Mouse (Mus musculus) T-cell, adult 2 months (primary cell): ENCODE measurements around the gene Git1.

Source experiments
- DNase-seq: peaks from one replicate; pipeline ENCODE4 v3.0.0; 2022; ENCODE audit warnings: low spot score

The Git1 gene

GRCm38 (mm10) chr11:77501392-77501791 lies 8.0 kb downstream of the Git1 start:
- DNase-seq: peak; percentile 69

GRCm38 (mm10) chr11:77501971-77502370 lies 8.6 kb downstream of the Git1 start:
- DNase-seq: no peak

- no peak for DNase-seq
Observed at GRCm38 (mm10) chr11:77502481-77502880, 9.1 kb downstream of the Git1 start.

- no peak for DNase-seq
Observed at GRCm38 (mm10) chr11:77503511-77503910, 10.1 kb downstream of the Git1 start.

- no peak for DNase-seq
Observed at GRCm38 (mm10) chr11:77504377-77504776, 11.0 kb downstream of the Git1 start.

DNA sequence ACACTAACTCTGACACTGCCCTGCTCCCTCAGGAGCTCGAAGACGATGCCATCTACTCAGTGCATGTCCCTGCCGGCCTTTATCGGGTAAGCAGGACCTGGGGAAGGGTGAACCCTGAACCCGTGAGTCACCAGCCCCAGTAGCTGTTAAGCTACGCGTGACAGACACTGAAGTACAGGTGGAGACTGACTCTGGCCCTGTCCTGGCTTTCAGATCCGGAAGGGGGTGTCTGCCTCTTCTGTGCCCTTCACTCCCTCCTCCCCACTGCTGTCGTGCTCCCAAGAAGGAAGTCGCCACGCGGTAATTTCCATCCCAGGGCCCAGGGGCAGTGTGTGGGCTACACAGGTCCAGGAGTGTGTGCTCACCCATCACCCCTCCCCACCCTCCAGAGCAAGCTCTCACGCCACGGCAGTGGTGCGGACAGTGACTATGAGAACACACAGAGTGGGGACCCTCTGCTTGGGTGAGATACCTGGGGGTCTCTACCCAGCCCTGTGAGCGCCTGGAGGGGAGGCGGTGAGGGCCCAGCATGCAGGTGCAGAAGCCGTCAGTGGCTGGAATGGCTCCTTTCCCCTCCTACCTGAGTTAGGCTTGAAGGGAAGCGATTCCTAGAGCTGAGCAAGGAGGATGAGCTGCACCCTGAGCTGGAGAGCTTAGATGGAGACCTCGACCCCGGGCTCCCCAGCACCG lies 12.1 kb downstream of the Git1 start:
- DNase-seq: no peak

DNA sequence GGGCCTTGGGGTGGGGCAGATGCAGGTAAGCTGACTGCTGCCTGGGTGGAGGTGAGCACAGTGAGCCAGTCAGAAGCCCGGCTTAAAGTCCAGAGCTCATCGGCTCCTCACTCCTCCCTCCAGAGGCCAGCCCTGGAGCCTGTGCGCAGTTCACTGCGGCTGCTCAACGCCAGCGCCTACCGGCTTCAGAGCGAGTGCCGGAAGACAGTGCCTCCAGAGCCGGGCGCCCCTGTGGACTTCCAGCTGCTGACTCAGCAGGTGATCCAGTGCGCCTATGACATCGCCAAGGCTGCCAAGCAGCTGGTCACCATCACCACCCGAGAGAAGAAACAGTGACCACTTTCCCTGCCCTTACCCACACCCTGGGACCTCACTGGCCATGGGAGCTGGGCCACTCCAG lies 12.9 kb downstream of the Git1 start:
- no peak for DNase-seq

- DNase-seq: no peak
Observed at GRCm38 (mm10) chr11:77506941-77507340, 13.6 kb downstream of the Git1 start.

- no peak for DNase-seq
Observed at GRCm38 (mm10) chr11:77507426-77507825, 14.1 kb downstream of the Git1 start.

- DNase-seq: peak; percentile 85
Observed at GRCm38 (mm10) chr11:77508068-77509021, 15.0 kb downstream of the Git1 start.

DNA sequence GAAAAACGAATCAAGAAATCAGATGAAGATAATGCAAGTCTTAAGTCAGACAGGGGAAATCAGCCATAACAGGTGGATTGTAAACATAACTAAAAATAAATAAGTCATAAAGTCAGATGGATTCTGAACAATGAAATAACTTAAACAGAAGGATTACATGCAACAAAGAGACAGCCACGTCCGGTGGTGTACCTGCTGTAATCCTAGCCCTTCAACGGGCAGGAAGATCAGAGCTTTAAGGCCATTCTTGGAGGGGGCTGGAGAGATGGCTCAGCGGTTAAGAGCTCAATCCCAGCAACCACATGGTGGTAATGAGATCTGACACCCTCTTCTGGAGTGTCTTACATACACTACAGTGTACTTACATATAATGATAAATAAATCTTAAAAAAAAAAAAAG lies 18.0 kb downstream of the Git1 start:
- no peak for DNase-seq

DNA sequence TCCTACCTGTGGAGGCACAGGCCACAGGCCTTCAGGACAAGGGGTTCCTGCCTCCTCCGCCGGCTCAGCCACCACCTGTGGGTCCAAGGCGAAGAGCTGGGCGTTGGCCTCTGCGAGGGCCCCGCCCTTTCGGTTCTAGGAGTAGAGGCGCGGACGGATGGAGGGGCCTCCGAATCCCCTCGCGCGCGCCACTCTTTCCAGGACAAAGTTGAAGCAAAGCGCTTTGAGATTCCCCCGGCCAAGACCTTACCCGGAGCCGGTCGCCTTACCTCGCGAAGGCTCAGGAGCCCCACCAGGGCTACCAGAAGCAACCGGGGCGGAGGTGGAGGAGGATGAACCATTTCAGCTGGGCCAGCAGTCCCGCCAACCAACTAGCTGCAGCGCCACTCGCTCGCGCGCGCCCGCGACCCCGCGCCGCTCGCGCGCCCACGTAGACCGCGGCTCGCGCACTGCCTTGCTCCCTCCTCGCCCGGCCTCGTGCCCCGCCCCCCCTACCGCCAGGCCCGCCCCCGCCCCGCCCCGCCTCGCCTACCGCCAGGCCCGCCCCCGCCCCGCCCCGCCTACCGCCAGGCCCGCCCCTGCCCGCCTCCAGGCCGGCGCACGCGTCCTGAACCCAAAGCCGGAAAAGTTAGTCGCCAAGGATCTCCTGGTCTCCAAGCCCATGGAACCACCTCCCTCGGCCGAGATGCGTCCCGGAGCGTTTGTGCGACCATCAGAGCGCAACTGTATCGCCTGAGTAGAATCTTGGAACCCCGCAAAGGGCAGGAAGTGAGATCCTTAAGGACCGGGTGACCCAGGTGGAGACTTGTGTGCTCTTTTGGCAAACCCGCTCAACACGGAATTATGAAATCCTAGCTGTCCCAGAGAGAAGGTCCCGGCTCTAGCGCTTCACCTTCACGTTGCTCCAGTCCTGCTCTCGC lies 19.8 kb downstream of the Git1 start:
- DNase-seq: peak; percentile 89

- DNase-seq: no peak
Observed at GRCm38 (mm10) chr11:77513811-77514170, 20.4 kb downstream of the Git1 start.

DNA sequence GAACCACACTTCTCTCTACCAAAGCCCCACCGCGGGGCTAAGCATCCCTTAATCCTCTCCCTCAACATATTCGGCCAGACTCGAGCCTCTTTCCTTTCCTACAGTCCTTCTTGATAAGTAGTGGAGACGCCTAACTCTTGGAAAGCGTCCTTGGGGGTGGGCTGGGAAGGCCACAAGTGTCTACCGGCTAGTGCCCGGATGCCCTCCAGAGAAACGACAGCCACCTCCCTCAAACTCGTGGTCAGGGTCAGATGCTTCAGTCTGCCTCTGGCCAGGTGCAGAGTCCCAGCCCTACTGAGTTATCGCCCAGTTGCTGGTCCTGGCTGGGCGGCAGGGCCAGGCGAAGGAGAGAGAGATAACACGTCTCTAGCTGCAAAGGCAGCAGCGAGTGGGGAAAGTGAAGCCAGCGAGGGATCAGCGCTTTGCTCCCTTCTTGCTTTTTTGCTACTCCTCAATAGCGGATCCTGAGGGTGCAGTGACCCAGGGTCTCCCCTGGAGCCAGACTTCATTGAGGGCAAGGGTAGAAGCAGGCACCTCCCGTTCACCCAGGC lies 21.0 kb downstream of the Git1 start:
- no peak for DNase-seq

DNA sequence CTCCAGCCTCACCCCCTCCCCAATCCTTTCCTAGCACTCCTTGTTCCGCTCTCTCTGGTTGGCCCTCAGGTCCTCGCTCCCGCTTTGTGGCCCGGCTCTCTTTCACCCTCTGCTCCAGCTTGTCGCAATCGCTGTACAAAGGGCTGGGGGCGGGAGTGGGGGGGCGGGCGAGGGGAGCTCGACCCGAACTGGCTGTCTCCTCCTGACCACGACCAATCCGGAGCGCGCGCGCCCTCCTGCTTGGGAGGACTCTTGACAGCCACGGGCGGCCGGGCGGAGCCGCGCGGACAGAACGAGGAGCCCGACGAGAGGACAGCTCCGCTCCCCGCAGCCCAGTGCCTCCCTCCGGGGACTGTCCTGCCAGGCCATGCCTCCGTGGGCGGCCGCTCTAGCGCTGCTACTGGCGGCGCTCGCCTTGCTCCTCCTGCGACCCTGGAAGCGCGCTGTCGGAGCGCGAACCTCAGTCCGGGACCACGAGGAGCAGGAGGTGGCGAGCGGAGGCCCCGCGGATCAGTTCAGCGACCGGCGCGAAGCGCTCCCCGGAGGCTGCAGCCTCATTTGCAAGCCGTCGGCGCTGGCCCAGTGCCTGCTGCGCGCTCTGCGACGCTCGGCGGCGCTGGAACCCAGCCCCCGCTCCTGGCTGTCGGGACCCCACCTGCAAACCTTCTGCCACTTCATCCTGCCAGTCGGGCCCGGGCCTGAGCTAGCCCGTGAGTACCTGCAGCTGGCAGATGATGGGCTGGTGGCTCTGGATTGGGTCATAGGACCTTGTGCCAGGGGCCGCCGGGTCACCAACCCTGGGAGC lies 21.7 kb downstream of the Git1 start, which contains the start of gene Abhd15:
TSS of gene Abhd15 (plus strand) at position 290 of the 805 bp plus-strand sequence.
- DNase-seq: peak; percentile 48

- peak; percentile 31 for DNase-seq
Observed at GRCm38 (mm10) chr11:77515637-77516552, 22.5 kb downstream of the Git1 start, which contains the start of gene Trp53i13. TSS of gene Trp53i13 (minus strand) at chr11:77515980.

GRCm38 (mm10) chr11:77516553-77517425 lies 23.4 kb downstream of the Git1 start:
- DNase-seq: no peak

- DNase-seq: peak; percentile 50
Observed at GRCm38 (mm10) chr11:77518051-77518798, 24.9 kb downstream of the Git1 start.
